Mouse (Mus musculus) intestine, postnatal 0 days (tissue): ENCODE results near the gene Mat2a. TPM values are rescaled to one million over a fixed set of nuclear protein-coding genes. Genes with fewer than 3 reads are reported as not detected.

Experiments used
- ATAC-seq: fragments of 200-750 bp; cut with Nextera tagmentation; 2 replicates; pipeline ENCODE4 v1.8.0; 2017; ENCODE audit warnings: mild to moderate bottlenecking, moderate TSS enrichment, moderate library complexity
- H3K27ac ChIP-seq: fragments of 300-500 bp; sonication (generic); 2 replicates; pipeline ENCODE4 v1.5.1; 2014; ENCODE audit warnings: mild to moderate bottlenecking, low read depth, low read length, moderate library complexity
- H3K27me3 ChIP-seq: fragments of 300-500 bp; sonication (generic); replicated peaks from 2 replicates; pipeline ENCODE4 v1.6.1; 2014; ENCODE audit warnings: low read length, mixed read lengths; ENCODE audit not compliant: control insufficient read depth, insufficient read depth
- H3K36me3 ChIP-seq: fragments of 300-500 bp; sonication (generic); 2 replicates; pipeline ENCODE4 v1.6.1; 2014; ENCODE audit warnings: mild to moderate bottlenecking, moderate library complexity; ENCODE audit not compliant: control insufficient read depth, insufficient read depth
- H3K4me1 ChIP-seq: fragments of 300-500 bp; sonication (generic); replicated peaks from 2 replicates; pipeline ENCODE4 v1.6.1; 2014; ENCODE audit warnings: antibody characterized with exemption, low read length, mixed read lengths; ENCODE audit not compliant: control insufficient read depth, insufficient read depth
- H3K4me2 ChIP-seq: fragments of 300-500 bp; sonication (generic); replicated peaks from 2 replicates; pipeline ENCODE4 v1.6.1; 2014; ENCODE audit warnings: low read depth, mild to moderate bottlenecking, moderate library complexity
- H3K4me3 ChIP-seq: fragments of 300-500 bp; sonication (generic); 2 replicates; pipeline ENCODE4 v1.5.1; 2014; ENCODE audit warnings: low read depth, low read length
- H3K9ac ChIP-seq: fragments of 300-500 bp; sonication (generic); 2 replicates; pipeline ENCODE4 v1.6.1; 2014; ENCODE audit warnings: mild to moderate bottlenecking, low read depth, low read length
- H3K9me3 ChIP-seq: fragments of 300-500 bp; sonication (generic); 2 replicates; pipeline ENCODE4 v1.6.1; 2016; ENCODE audit warnings: mixed run types; ENCODE audit not compliant: control insufficient read depth
- CTCF ChIP-seq: sonication (generic); IDR thresholded peaks from 2 replicates; pipeline ENCODE4 v1.5.1; 2016; ENCODE audit warnings: low read depth, mild to moderate bottlenecking, control low read depth, antibody characterized with exemption, moderate library complexity
- WGBS: fragments of 180-500 bp; shearing (Covaris S2); extraction: QIAGEN DNeasy Blood & Tissue Kit; methylation state at CpG from one replicate; pipeline ENCODE4 v1.1.7; 2014; 5-methylcytosine and 5-hydroxymethylcytosine counted together
- polyA plus RNA-seq: library from polyadenylated mRNA; unstranded; fragments of >200 nt; fragmentation: Nextera tagmentation; extraction: Ambion mirVana; gene quantifications from 2 replicates; pipeline ENCODE4 v1.2.1, GENCODE M21; 2015

Mat2a gene
- polyA plus RNA-seq, 1 experiment from 2014 or later, result 120 TPM

- Histone ChIP-seq H3K9ac (peak overlapping the region; percentile 91), H3K9me3 (no peaks in the 10 kb centered on the region), H3K36me3 (peaks cover 33% of the 10 kb centered on the region), H3K4me1 (peaks cover 5% of the 10 kb centered on the region; the same call in 1 of the 2 replicates), H3K4me2 (peak overlapping the region; percentile 78), H3K4me3 (peak overlapping the region; percentile 64), H3K27me3 (no peaks in the 10 kb centered on the region), H3K27ac (peak overlapping the region; percentile 99)
- peak; percentile 57 for ATAC-seq
- no peak for TF ChIP-seq CTCF
- WGBS, result 6% methylated on average over 13 of the region's 13 CpGs
Observed at GRCm38 (mm10) chr6:72389471-72389940, 49.9 kb downstream of the Mat2a start.

- Histone ChIP-seq H3K4me1 (peaks cover 5% of the 10 kb centered on the region; the same call in 1 of the 2 replicates), H3K4me2 (peak overlapping the region; percentile 78), H3K4me3 (peak overlapping the region; percentile 64), H3K27me3 (no peaks in the 10 kb centered on the region), H3K9ac (peak overlapping the region; percentile 91; the same call in 1 of the 2 replicates), H3K27ac (peak overlapping the region; percentile 99; the same call in 1 of the 2 replicates), H3K36me3 (peaks cover 39% of the 10 kb centered on the region), H3K9me3 (no peaks in the 10 kb centered on the region)
- ATAC-seq, result no peak
- 74% methylated on average over 6 of the region's 6 CpGs for WGBS
- no peak for TF ChIP-seq CTCF
Observed at GRCm38 (mm10) chr6:72388791-72389329, 50.5 kb downstream of the Mat2a start.

- peaks cover 40% of the 10 kb centered on the region for H3K36me3 ChIP-seq
- no peak for TF ChIP-seq CTCF
- no peak overlapping the region for H3K9ac ChIP-seq
- H3K9me3 ChIP-seq, result no peaks in the 10 kb centered on the region
- H3K27ac ChIP-seq, result no peak overlapping the region
- H3K4me2 ChIP-seq, result peak overlapping the region; percentile 78
- no peak for ATAC-seq
- H3K4me1 ChIP-seq, result peaks cover 5% of the 10 kb centered on the region; the same call in 1 of the 2 replicates
- no peak overlapping the region for H3K4me3 ChIP-seq
- WGBS, result 62% methylated on average over 10 of the region's 10 CpGs
- H3K27me3 ChIP-seq, result no peaks in the 10 kb centered on the region
Observed at GRCm38 (mm10) chr6:72388266-72388665, 51.1 kb downstream of the Mat2a start.

GRCm38 (mm10) chr6:72387816-72388215, 51.5 kb downstream of the Mat2a start:
- no peak overlapping the region for H3K4me2 ChIP-seq
- no peak overlapping the region for H3K9ac ChIP-seq
- H3K27me3 ChIP-seq, result no peaks in the 10 kb centered on the region
- H3K36me3 ChIP-seq, result peaks cover 40% of the 10 kb centered on the region
- TF ChIP-seq CTCF, result no peak
- no peak for ATAC-seq
- no peak overlapping the region for H3K4me3 ChIP-seq
- WGBS, result 96% methylated on average over 3 of the region's 3 CpGs
- H3K4me1 ChIP-seq, result peaks cover 5% of the 10 kb centered on the region; the same call in 1 of the 2 replicates
- no peak overlapping the region for H3K27ac ChIP-seq
- H3K9me3 ChIP-seq, result no peaks in the 10 kb centered on the region

GRCm38 (mm10) chr6:72386561-72386960, 52.8 kb downstream of the Mat2a start:
- Histone ChIP-seq H3K4me1 (peaks cover 5% of the 10 kb centered on the region; the same call in 1 of the 2 replicates), H3K36me3 (peaks cover 40% of the 10 kb centered on the region), H3K27me3 (no peaks in the 10 kb centered on the region), H3K9ac (no peak overlapping the region), H3K4me3 (no peak overlapping the region), H3K27ac (no peak overlapping the region), H3K4me2 (no peak overlapping the region), H3K9me3 (no peaks in the 10 kb centered on the region)
- 97% methylated on average over 2 of the region's 2 CpGs for WGBS
- ATAC-seq, result no peak
- TF ChIP-seq CTCF, result no peak

- 79% methylated on average over 4 of the region's 4 CpGs for WGBS
- no peak overlapping the region for H3K4me3 ChIP-seq
- peaks cover 40% of the 10 kb centered on the region for H3K36me3 ChIP-seq
- H3K27me3 ChIP-seq, result no peaks in the 10 kb centered on the region
- H3K4me2 ChIP-seq, result no peak overlapping the region
- no peak overlapping the region for H3K27ac ChIP-seq
- H3K9ac ChIP-seq, result no peak overlapping the region
- no peak for TF ChIP-seq CTCF
- no peaks in the 10 kb centered on the region for H3K9me3 ChIP-seq
- peaks cover 5% of the 10 kb centered on the region; the same call in 1 of the 2 replicates for H3K4me1 ChIP-seq
- ATAC-seq, result no peak
Observed at GRCm38 (mm10) chr6:72385258-72385657, 54.1 kb downstream of the Mat2a start.
